Mouse (Mus musculus) cortical plate, adult 2 months (tissue): ENCODE measurements around the gene Cdkn3.

Experiments
- CTCF ChIP-seq: fragments of 200-500 bp; IDR thresholded peaks from 2 replicates; pipeline ENCODE4 v1.5.1; 2011; ENCODE audit warnings: mild to moderate bottlenecking, control low read depth, low read length; ENCODE audit not compliant: insufficient read depth; ENCODE audit errors: extremely low read depth
- POLR2A ChIP-seq: fragments of 200-500 bp; IDR thresholded peaks from 2 replicates; pipeline ENCODE4 v1.6.1; 2011; ENCODE audit warnings: mild to moderate bottlenecking, low read length, control low read depth; ENCODE audit not compliant: insufficient read depth; ENCODE audit errors: extremely low read depth

DNA sequence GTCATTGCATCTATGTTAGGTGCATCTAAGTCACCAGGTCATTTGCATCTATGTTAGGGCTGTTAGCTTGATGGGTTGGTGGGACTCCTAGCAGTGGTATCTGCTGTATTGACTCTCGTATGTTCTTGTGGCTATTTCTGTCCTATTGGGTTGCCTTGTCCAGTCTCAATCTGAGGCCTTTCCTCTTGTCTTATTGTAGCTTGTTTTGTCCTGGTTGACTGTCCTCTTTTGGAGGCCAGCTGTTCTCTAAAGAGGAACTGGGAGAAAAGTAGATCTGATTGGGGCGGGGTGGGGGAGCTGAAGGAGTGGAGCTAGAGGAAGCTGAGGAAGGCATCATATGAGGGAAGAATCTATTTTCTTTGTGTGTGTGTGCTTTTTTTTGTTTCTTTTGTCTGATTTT, 17.7 kb upstream of the Cdkn3 start:
- TF ChIP-seq CTCF, result no peak
- TF ChIP-seq POLR2A, result no peak
